14 mouse cellular contexts compared by ENCODE assay signal in the genomic region with DNA sequence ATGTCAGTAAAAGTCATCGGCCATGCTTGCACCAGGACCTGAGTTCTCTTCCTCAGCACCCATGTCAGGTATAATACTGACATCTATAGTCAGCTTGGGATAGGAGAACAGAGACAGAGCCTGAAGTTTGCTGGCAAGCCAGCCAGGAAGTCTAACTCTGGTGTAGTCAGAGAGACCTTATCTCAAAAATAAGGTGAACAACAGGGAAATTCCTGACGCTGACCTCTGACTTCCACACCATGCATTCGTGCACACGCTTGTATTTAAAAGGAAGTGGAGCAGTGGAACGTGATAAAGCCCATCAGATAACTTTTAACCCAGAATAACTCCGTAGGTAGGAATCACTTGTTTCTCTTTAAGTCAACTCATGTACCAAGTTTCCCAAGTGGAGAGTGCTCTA. TPM values are rescaled to one million over a fixed set of nuclear protein-coding genes. Genes with fewer than 3 reads are reported as not detected.
A peak's percentile ranks its signal among the peaks of the same experiment; 100 is the strongest.
DNase-seq lines count a peak whose midpoint lies in the region; ATAC-seq and TF ChIP-seq lines count a peak whose summit lies in the region.
"Had no signal": no experiment of that assay in that cellular context is flagged by ENCODE, and none has a peak within 500 bp of the region (broad histone marks: within the 10 kb centered on the region; RNA-seq: fewer than 3 reads in every experiment).

No protein-coding gene starts in this region.

- H3K4me1 ChIP-seq in midbrain, embryonic 11.5 days (ENCODE audit: control insufficient read depth, insufficient read depth, low read length) = peaks cover 6% of the 10 kb centered on the region; the same call in 1 of the 2 replicates
- H3K4me1 ChIP-seq in hindbrain, postnatal 0 days (ENCODE audit: insufficient read depth, low read length) = no peaks in the 10 kb centered on the region; the same call in none of the 2 replicates

- no peaks in the 10 kb centered on the region for H3K9me3 ChIP-seq in midbrain, embryonic 11.5 days (ENCODE audit: control insufficient read depth, low read length)
- H3K9me3 ChIP-seq in hindbrain, postnatal 0 days (ENCODE audit: low read length) = no peaks in the 10 kb centered on the region
- H3K9me3 ChIP-seq: forebrain, embryonic 12.5 days; hindbrain, embryonic 15.5 days had no signal

- H3K36me3 ChIP-seq in midbrain, embryonic 11.5 days (ENCODE audit: control insufficient read depth, insufficient read depth, low read length) = no peaks in the 10 kb centered on the region
- no peaks in the 10 kb centered on the region for H3K36me3 ChIP-seq in hindbrain, postnatal 0 days (ENCODE audit: insufficient read depth, low read length)
- H3K36me3 ChIP-seq: forebrain, embryonic 12.5 days; hindbrain, embryonic 15.5 days had no signal

- no peak overlapping the region for H3K4me2 ChIP-seq in midbrain, embryonic 11.5 days
- H3K4me2 ChIP-seq in hindbrain, postnatal 0 days (ENCODE audit: low read depth, low read length) = no peak overlapping the region
- H3K4me2 ChIP-seq: forebrain, embryonic 12.5 days; hindbrain, embryonic 15.5 days had no signal

- TF ChIP-seq CTCF in hindbrain, postnatal 0 days (IDR thresholded peaks at IDR 0.05; ENCODE audit: low read depth) = no peak

- intact Hi-C loops in heart, postnatal 25 days (cut with DNase I) = no loop called here
- intact Hi-C loops in left cerebral cortex, postnatal 14 days (cut with DNase I) = loop anchor here (5.0 kb wide), 1 partner anchor 37 kb away; no protein-coding TSS in a partner anchor

- H3K4me3 ChIP-seq in midbrain, embryonic 11.5 days (ENCODE audit: low read depth, low read length) = no peak overlapping the region
- H3K4me3 ChIP-seq in hindbrain, postnatal 0 days (ENCODE audit: low read length) = no peak overlapping the region
- H3K4me3 ChIP-seq: forebrain, embryonic 12.5 days; hindbrain, embryonic 15.5 days; left cerebral cortex, adult 2 months had no signal

- H3K27ac ChIP-seq in midbrain, embryonic 11.5 days (ENCODE audit: low read depth, low read length) = no peak overlapping the region
- no peak overlapping the region for H3K27ac ChIP-seq in hindbrain, postnatal 0 days
- H3K27ac ChIP-seq: forebrain, embryonic 12.5 days; hindbrain, embryonic 15.5 days; left cerebral cortex, adult 2 months had no signal

- DNase-seq in lung, postnatal 36 days = peak; percentile 41
- no peak for DNase-seq in lung, postnatal 4 days
- peak; percentile 16 for DNase-seq in heart, postnatal 25 days (ENCODE audit: low spot score)
- peak; percentile 12 to 30 for DNase-seq in kidney, postnatal 4 days
- DNase-seq in left cerebral cortex, postnatal 14 days (ENCODE audit: low spot score in 2 of 2) = no peak
- no peak for DNase-seq in midbrain, embryonic 11.5 days (ENCODE audit: low spot score, missing footprints)
- no peak for DNase-seq in hindbrain, postnatal 0 days (ENCODE audit: low spot score)
- no peak for DNase-seq in MN1 (ENCODE audit: low spot score)
- DNase-seq: embryo, embryonic 11 days; retina, postnatal 1 day had no signal

- no peak overlapping the region for H3K9ac ChIP-seq in midbrain, embryonic 11.5 days (ENCODE audit: low read length)
- no peak overlapping the region for H3K9ac ChIP-seq in hindbrain, postnatal 0 days (replicated peaks; ENCODE audit: low read length)
- H3K9ac ChIP-seq: forebrain, embryonic 12.5 days; hindbrain, embryonic 15.5 days had no signal

- no peaks in the 10 kb centered on the region for H3K27me3 ChIP-seq in midbrain, embryonic 11.5 days (ENCODE audit: control insufficient read depth, insufficient read depth, low read length)
- no peaks in the 10 kb centered on the region for H3K27me3 ChIP-seq in hindbrain, postnatal 0 days (ENCODE audit: insufficient read depth, low read length)
- H3K27me3 ChIP-seq: forebrain, embryonic 12.5 days; hindbrain, embryonic 15.5 days had no signal

- ATAC-seq in midbrain, embryonic 11.5 days (ENCODE audit: low FRiP score) = no peak
- ATAC-seq in hindbrain, postnatal 0 days = no peak
- ATAC-seq: activated CD4-positive, CD25-positive, alpha-beta regulatory T cell, adult 4 months had no signal

- WGBS in midbrain, embryonic 11.5 days = 84% methylated on average over 6 of the region's 6 CpGs
- 81% methylated on average over 6 of the region's 6 CpGs for WGBS in hindbrain, postnatal 0 days

RNA-seq across cellular contexts. Expression of gene Aplp2, which starts 6.9 kb away (rescaled TPM):
- total RNA-seq in heart, postnatal 25 days (2021) = 100 to 1,000 TPM; 285 to 296 TPM
- 100 to 1,000 TPM; 496 to 530 TPM for total RNA-seq in left cerebral cortex, postnatal 14 days (2021)
- 233 and 256 TPM in 2 replicates for polyA plus RNA-seq in midbrain, embryonic 11.5 days (2014; fragmentation: Nextera tagmentation; extraction: Ambion mirVana)
- 444 and 454 TPM in 2 replicates for total RNA-seq in hindbrain, postnatal 0 days (2014; rRNA removed)
- polyA plus RNA-seq in hindbrain, postnatal 0 days (2015; fragmentation: Nextera tagmentation; extraction: Ambion mirVana) = 466 and 472 TPM in 2 replicates

Comparison
In these comparisons a context has a peak if more than half of its experiments do, and no peak if none do; other contexts are left out.
1. DNase-seq: peak in lung, postnatal 36 days (single experiment), heart, postnatal 25 days (single experiment) and kidney, postnatal 4 days (2 of 2); none in lung, postnatal 4 days (0 of 2), left cerebral cortex, postnatal 14 days (0 of 2), midbrain, embryonic 11.5 days (single experiment), hindbrain, postnatal 0 days (single experiment) and MN1 (single experiment).